Mouse (Mus musculus) macrophage (primary cell): ENCODE measurements around the gene Mdm4. TPM values are rescaled to one million over a fixed set of nuclear protein-coding genes. Genes with fewer than 3 reads are reported as not detected.

Experiments
- H3K27ac ChIP-seq: fragments of 350-480 bp; formaldehyde crosslinking; 2 replicates; pipeline ENCODE4 v1.9.0; 2021
- H3K36me3 ChIP-seq: fragments of 350-480 bp; formaldehyde crosslinking; 2 replicates; pipeline ENCODE4 v1.9.0; 2021; ENCODE audit errors: inconsistent target
- H3K4me3 ChIP-seq: fragments of 350-480 bp; formaldehyde crosslinking; 2 replicates; pipeline ENCODE4 v1.9.0; 2021; ENCODE audit errors: inconsistent target
- H3K79me2 ChIP-seq: fragments of 350-480 bp; formaldehyde crosslinking; 2 replicates; pipeline ENCODE4 v1.9.0; 2021; ENCODE audit errors: inconsistent target
- WGBS: methylation state at CpG from one replicate; pipeline ENCODE4 v1.1.7; 2026; ENCODE audit warnings: inconsistent platforms; ENCODE audit not compliant: missing documents; 5-methylcytosine and 5-hydroxymethylcytosine counted together
- polyA plus RNA-seq: library from polyadenylated mRNA; stranded (reverse); fragments of 250-400 nt; gene quantifications from 3 replicates; pipeline ENCODE4 v1.2.4, GENCODE M21; 2018; ENCODE audit warnings: inconsistent platforms

The Mdm4 gene
- polyA plus RNA-seq, 1 experiment from 2014 or later, result 13.6 TPM

GRCm38 (mm10) chr1:132928032-132928906 is 102.1 kb downstream of the Mdm4 start:
- no peaks in the 10 kb centered on the region for H3K36me3 ChIP-seq
- 65% methylated on average over 17 of the region's 19 CpGs for WGBS
- no peak overlapping the region for H3K4me3 ChIP-seq
- no peak overlapping the region for H3K27ac ChIP-seq
- H3K79me2 ChIP-seq, result no peaks in the 10 kb centered on the region

- no peaks in the 10 kb centered on the region for H3K79me2 ChIP-seq
- H3K4me3 ChIP-seq, result no peak overlapping the region
- no peaks in the 10 kb centered on the region for H3K36me3 ChIP-seq
- 81% methylated on average over 7 of the region's 7 CpGs for WGBS
- no peak overlapping the region for H3K27ac ChIP-seq
Observed at GRCm38 (mm10) chr1:132925270-132925669, 105.1 kb downstream of the Mdm4 start.

GRCm38 (mm10) chr1:132922257-132922656 is 108.1 kb downstream of the Mdm4 start:
- 79% methylated on average over 2 of the region's 9 CpGs for WGBS
- H3K27ac ChIP-seq, result no peak overlapping the region
- H3K36me3 ChIP-seq, result no peaks in the 10 kb centered on the region
- no peak overlapping the region for H3K4me3 ChIP-seq
- no peaks in the 10 kb centered on the region for H3K79me2 ChIP-seq

GRCm38 (mm10) chr1:132921071-132921470 is 109.3 kb downstream of the Mdm4 start:
- Histone ChIP-seq H3K27ac (no peak overlapping the region), H3K36me3 (no peaks in the 10 kb centered on the region), H3K4me3 (no peak overlapping the region), H3K79me2 (no peaks in the 10 kb centered on the region)
- 18% methylated on average over 13 of the region's 13 CpGs for WGBS

DNA sequence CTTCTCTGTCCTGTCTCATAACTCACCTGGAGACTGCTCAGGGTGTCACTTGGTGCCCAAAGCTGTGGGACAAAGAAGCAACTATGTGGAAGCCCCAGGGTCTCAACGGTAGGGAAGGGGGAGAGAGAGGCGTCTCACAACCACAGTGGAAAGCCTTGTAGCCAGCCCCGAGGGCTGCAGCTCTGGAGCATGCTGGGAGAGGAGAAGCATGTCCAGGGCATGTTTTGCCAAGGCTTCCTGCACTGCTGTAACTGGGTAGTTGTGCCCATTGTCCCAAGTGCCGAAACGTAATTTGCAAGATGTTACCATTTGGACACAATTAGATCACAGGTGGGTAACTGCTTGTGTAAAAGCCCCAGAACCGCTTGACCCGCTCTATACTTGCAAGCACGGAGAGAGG is 111.1 kb downstream of the Mdm4 start:
- Histone ChIP-seq H3K4me3 (no peak overlapping the region), H3K27ac (no peak overlapping the region), H3K79me2 (no peaks in the 10 kb centered on the region), H3K36me3 (no peaks in the 10 kb centered on the region)
- WGBS, result 86% methylated on average over 8 of the region's 8 CpGs

GRCm38 (mm10) chr1:132918117-132918680 is 112.2 kb downstream of the Mdm4 start:
- WGBS, result 46% methylated on average over 9 of the region's 10 CpGs
- Histone ChIP-seq H3K36me3 (no peaks in the 10 kb centered on the region), H3K27ac (no peak overlapping the region), H3K79me2 (no peaks in the 10 kb centered on the region), H3K4me3 (no peak overlapping the region)

DNA sequence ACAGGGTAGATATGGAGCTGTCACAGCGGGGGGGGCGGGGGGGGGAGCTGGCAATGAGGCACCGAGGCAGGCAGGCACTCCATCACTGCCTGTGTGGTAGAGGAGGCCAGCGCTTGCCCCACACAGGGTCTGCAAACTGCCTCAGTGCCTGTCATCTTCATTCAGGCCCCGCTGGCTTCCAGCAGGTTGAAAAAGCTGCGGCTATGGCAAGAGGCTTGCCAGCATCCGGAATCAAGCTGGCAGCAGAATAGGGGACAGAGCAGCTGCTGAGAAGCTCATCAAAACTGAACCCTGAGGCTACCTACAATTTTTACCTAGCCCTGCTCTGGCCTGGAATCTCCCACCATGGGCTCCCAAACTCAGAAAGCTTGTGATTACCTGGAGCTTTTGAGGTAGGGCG is 112.8 kb downstream of the Mdm4 start:
- Histone ChIP-seq H3K79me2 (no peaks in the 10 kb centered on the region), H3K4me3 (no peak overlapping the region), H3K36me3 (no peaks in the 10 kb centered on the region), H3K27ac (no peak overlapping the region)
- 18% methylated on average over 8 of the region's 8 CpGs for WGBS

- Histone ChIP-seq H3K79me2 (no peaks in the 10 kb centered on the region), H3K27ac (no peak overlapping the region), H3K36me3 (no peaks in the 10 kb centered on the region), H3K4me3 (no peak overlapping the region)
- 63% methylated on average over 6 of the region's 6 CpGs for WGBS
Observed at GRCm38 (mm10) chr1:132915849-132916493, 114.4 kb downstream of the Mdm4 start.

DNA sequence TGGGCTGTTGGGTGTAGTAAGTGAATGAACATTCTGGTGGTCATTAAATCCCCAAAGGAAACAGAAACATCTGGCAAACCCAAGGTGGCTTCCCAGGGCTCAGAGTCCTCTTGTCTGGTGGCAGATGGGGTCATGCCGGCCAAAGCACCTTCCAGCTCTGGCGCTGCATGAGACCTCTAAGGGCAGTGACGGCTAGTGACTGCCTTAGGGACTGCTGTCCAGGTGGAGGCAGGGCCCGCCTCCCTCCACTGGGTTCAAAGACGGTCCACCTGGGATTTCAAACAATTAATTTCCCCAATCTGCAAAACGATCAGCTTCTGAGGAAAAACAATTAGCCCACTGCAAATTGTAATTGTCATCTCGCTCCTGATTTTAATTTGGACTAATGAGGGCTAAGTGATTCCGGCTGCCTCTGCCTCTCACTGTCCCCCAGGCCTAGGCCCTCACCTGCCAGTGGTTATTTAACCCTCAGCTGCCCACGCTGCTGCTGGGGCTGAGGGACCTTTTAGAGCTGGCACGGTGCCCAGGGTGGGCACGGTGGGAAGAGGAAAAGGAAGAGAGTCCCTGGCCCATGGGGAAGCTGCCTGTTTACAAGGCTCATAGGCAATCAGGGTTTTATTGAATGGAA is 119.8 kb downstream of the Mdm4 start:
- WGBS, result 82% methylated on average over 11 of the region's 11 CpGs
- Histone ChIP-seq H3K27ac (no peak overlapping the region), H3K4me3 (no peak overlapping the region), H3K79me2 (no peaks in the 10 kb centered on the region), H3K36me3 (no peaks in the 10 kb centered on the region)

- Histone ChIP-seq H3K79me2 (no peaks in the 10 kb centered on the region), H3K36me3 (no peaks in the 10 kb centered on the region), H3K4me3 (no peak overlapping the region), H3K27ac (no peak overlapping the region)
- 86% methylated on average over 1 of the region's 1 CpGs for WGBS
Observed at GRCm38 (mm10) chr1:132909951-132910350, 120.4 kb downstream of the Mdm4 start.

Other genes with a start within 250 kb of the Mdm4 start
- gene Lrrn2, start 150.3 kb downstream of the Mdm4 start, polyA plus RNA-seq, result not detected in 3 replicates
- 0.04 TPM in 1 of 3 replicates, not detected in the others for gene Pik3c2b, start 15.1 kb upstream of the Mdm4 start, polyA plus RNA-seq
- gene Ppp1r15b, start 100.6 kb upstream of the Mdm4 start, polyA plus RNA-seq, result 26.8 to 38.2 TPM (median 32.7 TPM) in 3 replicates
- gene Plekha6, start 133.6 kb upstream of the Mdm4 start, polyA plus RNA-seq, result not detected in 3 replicates